Mouse (Mus musculus) right cerebral cortex, postnatal 10 days (tissue): Measurements from ENCODE around the gene Chaf1b.

Experiments
- DNase-seq, 2 experiments: peaks; one replicate each; pipeline ENCODE4 v3.0.0; 2021; ENCODE audit warnings: low spot score in 2 of 2

Gene Chaf1b

DNA sequence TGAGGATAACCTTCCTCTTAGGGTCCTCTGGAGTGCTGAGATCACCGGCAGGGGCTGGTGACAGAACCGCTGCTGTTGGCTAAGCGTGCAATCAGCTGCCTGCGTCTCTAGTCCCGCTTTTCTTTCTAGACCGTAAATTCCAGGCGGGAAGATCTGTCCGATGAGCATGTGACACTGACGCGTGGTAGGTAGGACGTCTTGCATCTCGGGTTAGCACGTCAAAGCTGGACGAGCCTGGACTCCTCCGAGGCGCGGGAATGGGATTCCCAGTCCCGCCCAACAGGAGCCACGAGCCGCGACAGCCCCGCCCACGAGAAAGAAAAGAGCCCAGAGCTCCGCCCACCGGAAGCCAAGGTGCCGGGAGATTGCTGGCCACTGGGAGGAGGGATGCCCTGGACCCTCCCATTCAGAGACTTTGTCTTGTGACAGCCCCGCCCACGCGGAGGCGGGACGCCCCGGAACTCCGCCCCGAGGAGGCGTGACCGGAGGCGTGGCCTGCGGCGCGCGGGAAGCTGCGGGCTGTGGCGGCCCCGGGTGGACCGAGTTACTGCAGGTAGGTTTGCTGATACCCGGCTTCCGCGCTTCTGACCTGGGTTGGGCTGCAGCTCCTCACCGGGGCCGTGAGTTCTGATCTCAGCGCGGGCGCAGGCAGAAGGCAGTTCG lies at the start of gene Chaf1b:
TSS of gene Chaf1b (plus strand) at position 479 of the 663 bp plus-strand sequence.
- peak; percentile 97 to 98 for DNase-seq

DNA sequence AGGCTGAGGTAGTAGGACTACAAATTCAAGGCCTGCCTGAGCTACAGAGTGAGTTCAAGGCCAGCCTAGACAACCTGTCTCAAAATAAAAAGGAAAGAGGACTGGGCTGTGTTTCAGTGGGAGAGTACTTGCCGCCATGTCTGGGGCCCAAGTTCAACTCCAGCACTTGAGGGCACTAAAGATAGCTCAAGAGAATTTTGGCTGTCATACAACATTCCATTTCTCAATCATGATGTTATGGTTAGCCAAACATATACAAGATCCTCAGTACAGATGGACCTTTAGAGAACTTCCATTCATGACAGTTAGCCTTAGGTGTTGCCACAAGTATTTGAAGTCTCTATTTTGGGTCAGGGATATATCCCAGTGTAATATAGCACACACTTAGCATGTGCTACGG lies 49.6 kb upstream of the Chaf1b start:
- no peak for DNase-seq

DNA sequence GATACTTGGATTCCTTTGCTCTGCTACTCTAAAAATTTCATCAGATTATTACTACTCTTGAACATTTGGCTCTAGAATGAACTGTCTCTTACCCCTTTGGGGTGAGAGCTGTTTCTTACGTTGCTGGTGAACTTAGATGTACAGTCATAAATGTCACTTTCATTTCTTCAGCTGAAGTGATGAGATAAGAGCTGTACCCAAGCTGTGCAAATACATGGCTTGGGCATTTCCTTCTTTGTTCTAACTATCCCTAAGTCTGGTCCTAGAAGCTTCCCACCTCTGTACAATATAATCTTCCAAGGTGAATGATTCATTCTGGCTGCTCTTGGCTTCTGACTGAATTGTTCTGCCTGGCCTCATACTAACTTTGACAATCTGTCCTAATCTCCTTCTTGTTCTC lies 44.7 kb upstream of the Chaf1b start:
- DNase-seq, result no peak

DNA sequence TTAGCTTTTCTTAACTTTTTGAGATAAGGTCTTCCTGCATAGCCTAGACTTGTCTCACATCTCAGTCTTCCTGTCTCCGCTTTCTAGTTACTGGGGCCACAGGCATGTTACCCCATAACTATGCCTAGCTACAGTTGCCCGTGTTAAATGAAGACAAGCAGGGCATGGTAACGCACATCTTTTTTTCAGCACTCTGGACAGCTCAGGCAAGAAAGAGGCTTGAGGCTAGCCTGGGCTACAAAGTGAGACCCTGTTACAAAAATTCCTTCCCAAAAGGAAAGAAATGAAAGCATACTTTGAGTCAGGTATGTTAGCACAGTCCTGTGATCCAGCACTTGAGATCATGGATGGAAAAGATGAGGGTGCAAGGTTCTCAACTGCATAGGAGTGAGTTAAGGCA lies 33.2 kb upstream of the Chaf1b start:
- DNase-seq, result no peak

DNA sequence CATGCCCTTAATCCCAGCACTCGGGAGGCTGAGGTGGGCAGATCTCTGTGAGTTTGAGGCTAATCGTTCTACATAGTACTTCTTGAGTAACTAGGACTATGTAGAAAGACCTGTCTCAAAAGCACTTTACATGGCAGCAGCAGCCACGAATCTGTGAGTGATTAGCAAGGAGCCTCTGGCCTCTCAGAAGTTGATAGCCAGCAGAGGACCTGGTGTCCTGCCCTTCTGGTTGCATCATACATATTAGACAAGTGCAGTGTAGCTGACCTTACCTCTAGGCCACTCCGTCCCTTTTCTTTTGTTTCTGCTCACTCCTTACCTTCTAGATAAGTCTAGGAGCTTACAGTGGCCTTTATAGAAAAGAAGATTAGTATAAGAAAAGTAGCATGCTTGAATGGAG lies 23.7 kb upstream of the Chaf1b start:
- no peak for DNase-seq

DNA sequence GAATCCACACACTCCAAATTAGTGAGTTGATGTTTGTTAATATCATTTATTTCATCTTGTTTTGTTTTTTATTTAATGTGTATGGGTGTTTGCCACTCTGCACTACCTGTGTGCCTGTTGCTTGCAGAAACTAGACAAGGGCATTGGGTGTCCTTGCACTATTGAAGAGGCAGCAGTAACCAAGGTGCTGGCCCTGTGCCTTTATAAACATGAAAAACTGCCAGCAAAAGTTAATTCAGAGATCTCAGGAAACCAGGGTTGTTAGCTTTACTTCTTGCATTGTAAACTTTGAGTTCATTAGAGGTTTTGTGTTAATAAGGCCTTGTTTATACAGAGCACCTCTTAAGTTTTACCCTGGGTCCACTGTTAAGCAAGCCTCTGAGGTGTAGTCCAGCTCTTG lies 23.0 kb upstream of the Chaf1b start:
- DNase-seq, result no peak

DNA sequence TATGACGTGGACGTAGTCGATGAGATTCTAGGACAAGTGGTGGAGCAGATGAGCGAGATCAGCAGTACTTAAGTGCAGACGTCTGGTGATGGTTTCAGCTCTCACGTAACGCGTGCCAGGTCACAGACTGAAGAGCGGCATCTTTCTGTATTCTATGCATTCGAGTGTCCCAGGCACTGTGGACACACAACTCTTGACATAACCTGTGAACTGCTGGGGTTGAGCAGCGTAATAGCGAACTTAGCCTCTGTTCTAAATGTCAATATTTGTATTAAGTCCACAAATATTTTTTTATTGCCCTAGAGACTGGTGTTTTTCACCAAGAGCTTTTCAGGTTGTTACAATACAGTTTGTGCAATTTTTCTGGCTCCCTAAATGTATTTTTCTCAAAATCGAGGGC lies 8.9 kb upstream of the Chaf1b start:
- no peak for DNase-seq

DNA sequence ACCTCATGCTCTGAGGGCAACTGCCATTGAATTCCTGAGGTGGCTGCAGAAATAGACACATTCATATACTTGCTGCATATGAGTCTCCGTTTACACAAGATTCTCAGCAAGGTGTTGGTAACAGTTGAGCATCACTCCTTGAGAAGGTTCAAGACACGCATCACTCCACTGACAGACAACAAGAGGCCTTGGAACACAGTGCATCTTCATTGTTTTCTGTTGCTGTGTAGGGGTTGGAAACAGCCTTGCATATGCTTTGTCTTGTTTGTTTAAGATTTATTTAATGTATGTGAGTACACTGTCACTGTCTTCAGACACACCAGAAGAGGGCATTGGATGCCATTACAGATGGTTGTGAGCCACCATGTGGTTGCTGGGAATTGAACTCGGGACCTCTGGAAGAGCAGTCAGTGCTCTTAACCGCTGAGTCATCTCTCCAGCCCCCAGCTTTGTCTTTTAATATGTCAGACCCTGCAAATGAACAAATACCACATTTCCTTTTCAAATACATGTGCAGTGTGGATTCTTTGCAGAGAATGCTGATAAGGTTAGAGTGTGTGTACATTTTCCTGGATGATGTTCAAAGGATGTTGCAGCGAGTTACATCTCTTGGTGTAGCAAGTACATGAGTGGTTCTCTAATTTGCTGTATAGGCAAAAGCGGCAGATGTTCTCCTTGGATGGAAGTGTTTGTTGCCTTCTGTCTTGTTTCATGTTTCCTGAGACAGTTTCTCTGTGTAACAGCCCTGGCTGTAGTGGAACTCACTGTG lies 5.9 kb upstream of the Chaf1b start:
- no peak for DNase-seq

DNA sequence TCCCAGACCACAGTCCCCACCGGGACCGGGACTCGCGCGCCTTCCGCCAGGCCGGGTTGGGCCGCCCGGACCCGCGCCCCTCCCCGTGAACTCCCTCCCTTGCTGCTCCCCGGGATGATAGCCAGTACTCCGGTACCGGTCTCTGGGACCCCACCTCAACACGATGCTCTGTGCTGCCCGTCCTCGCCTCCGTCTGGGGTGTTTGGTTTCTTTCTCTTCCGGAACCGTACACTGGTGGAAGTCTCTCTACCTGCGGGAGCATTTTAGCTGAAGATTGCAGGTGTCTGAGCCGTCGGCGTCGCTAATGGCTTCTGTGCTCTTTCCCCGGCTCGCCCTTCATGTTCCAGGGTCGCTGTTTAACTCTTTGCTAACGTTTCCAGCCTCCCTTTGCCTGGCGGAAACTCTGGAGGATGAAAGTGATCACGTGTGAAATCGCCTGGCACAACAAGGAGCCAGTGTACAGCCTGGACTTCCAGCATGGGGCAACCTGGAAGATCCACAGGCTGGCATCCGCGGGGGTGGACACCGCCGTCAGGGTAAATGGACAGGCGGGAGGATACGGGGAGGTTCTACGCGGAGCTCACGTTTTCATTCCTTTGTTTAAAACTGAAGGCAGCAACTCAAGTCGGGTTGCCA lies 503 bp downstream of the Chaf1b start:
- no peak for DNase-seq

DNA sequence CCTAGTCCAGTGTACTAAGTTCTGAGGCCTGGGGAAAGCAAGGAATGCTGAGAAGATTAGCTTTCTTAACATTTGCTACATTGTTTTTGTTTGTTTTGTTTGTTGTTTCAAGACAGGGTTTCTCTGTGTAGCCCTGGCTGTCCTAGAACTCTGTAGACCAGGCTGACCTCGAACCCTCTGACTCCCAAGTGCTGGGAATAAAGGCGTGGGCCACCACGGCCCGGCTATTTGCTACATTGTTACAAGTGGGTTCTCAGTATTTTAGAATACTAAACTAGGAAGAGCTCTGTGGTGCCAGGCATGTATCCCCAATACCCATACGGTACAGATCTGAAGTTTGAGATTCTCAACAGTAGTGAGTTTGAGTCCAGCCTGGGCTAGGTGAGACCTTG lies 1.0 kb downstream of the Chaf1b start:
- DNase-seq, result no peak

DNA sequence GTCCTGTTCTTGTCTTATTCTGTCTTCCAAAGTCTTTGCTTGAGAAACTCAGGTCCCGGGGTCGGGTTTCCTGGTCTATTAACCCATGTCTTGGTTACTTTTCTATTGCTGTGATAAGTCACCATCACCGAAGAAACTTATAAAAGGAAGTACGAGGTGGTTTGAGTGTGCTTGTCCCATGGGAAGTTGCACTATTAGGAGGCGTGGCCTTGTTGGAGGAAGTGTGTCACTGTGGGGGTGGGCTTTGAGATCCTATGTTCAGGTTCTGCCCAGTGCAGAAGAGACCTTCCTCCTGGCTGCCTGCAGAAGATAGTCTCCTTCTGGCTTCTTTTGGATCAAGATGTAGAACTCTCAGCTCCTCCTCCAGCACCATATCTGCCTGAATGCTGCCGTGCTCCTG lies 4.8 kb downstream of the Chaf1b start:
- no peak for DNase-seq

DNA sequence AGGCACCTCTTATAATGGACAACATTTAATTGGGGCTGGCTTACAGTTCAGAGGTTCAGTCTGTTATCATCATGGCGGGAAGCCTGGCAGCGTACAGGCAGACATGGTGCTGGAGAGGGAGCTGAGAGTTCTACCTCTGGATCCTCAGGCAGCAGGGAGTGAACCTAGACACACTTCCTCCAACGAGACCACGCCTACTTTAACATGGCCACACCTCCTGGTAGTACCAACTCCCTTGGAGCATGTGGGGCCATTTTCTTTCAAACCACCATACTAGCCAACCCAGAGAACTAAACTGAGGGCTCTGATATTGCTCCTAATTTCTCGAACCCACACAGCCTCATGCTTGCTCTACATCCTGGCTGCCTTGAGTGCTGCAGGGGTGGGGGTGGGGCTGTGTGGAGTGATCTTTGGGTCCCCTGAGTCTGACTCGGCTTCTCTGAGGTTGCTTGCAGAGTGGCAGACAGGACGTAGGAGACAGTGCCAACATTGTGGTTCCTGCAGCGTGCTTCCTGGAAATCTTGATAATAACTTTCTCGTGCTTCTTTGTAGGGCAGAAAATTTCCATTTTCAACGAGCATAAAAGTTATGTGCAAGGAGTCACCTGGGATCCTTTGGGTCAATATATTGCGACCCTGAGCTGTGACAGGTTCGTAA lies 7.4 kb downstream of the Chaf1b start:
- DNase-seq, result no peak

DNA sequence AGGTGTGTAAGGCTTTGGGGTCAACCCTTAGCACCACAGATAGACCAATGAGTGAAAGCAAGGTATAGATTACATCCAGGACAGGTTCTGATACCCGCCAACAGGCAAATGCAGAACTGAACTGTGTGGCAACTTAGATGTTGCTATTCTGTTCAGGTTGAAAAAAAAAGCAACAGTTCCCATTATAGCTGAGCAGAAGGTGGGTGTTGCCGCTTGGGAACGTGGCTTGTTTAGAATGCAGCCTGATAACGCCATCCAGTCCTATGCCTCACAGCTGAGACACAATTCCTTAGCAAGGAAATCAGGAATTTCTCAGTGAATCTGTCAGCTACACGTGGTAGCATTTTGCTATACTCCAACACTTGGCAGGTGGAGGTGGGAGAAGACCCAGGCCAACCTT lies 9.6 kb downstream of the Chaf1b start:
- DNase-seq, result peak in 1 of 2 experiments; percentile 55

DNA sequence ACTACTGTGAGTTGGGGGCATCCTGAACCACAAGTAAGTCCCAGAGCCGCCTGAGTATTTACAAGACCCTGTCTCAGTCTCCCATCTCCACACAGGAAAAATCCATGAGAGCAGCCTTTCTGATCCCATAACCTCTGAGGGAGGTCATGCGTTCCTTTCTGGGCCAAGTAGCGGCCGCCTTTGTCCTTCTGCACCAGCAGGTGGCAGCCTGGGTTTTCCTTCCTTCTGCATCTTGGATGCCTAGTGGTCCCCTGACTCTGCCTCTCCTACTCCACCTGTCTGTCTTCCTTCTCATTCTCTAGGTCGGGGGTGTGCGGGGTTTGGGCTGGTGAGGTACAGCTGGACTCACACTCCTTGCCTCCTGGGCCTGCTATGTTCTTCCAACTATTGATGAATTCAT lies 19.3 kb downstream of the Chaf1b start:
- DNase-seq, result no peak

DNA sequence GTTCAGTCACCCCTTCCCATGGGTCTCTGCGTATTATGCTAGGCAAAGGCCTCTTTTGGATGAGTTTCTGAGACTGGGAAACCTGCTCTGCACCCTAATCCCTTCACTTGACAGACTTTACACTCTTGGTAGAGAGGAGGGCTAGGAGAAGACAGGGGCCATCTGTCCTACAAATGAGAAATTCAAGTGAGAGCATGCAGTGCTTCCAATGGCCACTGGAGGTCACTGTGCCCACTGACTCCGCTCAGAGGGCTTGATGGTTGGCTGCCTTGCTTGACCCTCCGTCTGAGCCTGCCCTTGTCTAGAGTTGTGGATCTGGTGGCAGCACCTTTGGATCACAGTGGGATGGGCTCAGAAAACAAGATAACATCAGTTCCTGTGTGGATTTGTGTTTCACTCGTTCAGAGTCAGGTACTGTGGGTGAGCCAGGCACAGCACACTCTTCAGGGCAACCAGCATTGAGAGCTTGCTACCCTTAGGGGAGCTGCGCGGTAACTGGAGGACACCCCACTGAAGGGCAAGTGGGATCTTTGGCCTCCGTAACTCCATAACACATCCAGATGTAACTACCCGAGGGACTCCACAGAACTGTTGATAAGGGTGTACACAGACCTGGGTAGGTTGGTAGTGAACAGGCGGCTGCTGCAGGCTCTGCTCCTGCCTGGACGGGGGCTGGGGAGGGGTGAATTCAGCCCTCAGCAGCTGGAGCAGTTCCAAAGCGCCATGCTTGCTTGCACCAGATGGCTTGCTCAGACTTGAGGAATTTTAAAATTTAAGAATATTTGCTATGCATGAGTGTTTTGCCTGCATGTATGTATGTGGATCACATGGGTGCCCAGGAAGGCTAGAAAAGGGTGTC lies 22.7 kb downstream of the Chaf1b start:
- DNase-seq, result peak; percentile 73 to 76

DNA sequence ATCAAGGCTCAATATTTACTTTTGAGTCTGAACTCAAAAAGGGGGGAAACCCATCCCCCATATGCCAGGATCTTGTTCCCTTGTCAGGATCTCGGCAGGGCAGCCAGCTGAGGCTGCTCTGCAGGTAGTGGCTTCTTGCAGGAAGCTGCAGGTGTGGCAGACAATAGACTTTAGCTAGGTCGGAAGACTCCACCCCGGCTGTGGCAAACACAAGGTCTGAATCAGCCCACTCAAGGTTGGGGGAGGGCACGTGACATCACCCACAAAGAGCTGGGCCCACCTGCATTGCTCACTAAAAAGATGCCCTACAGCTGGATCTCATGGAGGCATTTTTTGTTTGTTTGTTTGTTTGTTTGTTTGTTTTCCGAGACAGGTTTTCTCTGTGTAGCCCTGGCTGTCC lies 24.1 kb downstream of the Chaf1b start:
- no peak for DNase-seq

DNA sequence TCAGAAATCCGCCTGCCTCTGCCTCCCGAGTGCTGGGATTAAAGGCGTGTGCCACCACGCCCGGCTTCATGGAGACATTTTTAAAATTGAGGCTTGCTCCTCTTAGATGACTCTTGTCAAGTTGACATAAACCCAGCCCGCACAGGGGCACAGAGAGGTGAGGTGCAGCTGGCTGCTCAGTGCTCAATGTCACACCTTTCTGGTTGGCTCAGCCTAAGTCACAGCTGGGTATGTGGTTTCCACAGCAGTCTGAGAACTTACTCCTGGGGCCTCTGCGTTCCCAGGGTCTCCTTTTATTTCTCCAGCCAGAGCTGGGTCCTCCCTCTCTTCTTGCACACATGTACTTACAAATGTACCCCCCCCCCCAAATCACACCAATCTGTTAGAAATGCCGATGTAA lies 24.5 kb downstream of the Chaf1b start:
- DNase-seq, result no peak

DNA sequence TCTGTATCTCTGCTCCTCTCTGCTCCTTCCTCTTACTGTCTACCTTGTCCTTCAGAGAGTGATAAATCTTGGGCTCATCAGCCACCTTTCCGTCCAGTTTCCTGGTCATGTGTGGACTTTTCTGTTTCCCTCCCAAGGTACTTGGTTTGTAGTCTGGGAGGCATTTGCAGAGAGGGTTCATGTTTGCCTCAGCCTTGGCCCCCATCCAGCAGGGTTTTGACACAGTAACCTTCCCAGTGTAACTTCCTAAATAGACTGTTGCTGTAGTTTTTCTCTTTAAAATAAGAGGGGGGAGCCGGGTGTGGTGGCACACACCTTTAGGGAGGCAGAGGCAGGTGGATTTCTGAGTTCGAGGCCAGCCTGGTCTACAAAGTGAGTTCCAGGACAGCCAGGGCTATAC lies 26.2 kb downstream of the Chaf1b start:
- DNase-seq, result no peak

DNA sequence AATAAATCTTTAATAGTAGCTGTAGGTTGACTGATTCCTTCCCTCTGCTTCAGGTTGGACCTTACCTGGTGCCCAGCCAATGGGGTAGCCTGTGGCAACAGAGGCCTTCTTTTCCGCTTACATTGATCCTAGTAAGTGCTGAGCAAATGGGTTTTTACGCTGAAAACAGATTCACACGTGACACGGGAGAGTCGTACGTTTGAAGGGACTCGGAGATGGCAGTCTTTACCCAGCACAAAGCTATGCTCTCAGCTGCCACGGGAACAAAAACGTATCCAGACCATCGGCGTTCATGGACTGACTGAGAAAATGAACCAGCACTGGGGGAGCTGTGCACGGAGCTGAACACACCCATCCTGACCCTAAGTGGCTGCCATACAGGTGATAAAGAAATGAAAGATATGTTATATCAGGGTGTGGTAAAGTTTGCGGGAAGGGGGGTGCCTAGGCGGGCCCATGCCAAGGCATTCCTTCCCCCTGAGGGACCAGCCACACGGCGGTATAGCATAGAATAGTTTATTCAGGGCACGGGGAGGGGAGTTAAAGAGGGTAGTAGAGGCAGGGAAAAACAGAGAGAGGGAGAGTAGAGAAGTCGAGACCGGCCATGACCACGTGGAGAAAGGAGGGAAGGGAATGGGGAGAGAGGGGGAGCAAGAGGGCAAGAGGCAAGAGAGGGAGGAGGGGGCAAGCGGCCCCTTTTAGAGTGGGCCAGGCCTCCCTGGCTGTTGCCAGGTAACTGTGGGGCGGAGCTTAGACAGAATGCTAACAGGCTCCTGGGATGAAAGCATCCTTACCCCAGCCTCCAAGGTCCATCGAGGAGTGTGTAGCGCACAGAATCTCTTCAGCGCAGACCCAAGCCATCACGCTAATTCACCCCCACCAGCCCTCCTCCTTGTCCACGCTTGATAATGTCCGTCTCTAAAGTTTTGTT lies 27.3 kb downstream of the Chaf1b start:
- DNase-seq, result no peak

DNA sequence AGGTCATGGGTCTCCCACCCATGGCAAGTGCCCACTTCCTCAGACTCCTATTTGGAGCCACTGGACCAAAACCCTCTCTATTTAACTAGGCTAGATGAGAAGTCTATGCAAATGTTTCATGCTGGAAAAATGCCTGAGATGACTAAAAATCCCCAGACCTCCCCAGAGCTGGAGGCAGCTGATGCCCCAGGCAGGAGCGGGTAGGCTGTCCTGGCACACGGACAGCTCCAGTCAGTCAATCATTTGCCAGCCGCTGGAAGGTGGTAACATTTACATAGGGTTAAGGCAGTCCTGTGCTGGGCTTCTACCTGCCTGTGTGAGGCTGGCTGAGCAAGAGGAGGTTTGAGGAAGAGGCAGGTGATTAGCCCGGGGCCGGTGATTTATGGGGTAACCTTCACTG lies 28.5 kb downstream of the Chaf1b start:
- DNase-seq, result no peak

DNA sequence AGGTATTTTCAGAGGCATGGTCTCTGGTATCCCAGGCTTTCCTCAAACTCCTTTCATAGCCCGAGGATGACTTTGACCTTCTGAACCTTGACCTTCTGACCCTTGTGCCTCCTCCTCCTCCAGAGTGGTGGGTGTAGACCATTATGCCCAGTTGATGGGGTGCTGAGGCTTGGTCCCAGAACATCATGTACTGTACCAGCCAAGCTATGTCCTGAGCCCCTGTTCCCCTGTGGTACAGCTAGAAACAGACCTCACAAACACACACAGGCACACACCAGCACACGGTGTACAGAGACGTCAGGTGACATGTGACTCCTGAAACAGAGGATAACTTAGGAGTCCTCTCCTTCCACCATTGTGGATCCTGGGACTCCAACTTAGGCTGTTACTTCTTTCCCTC lies 29.1 kb downstream of the Chaf1b start:
- DNase-seq, result no peak
